Mouse (Mus musculus) liver, postnatal 0 days (tissue): ENCODE measurements around the gene Hnf1b. TPM values are rescaled to one million over a fixed set of nuclear protein-coding genes. Genes with fewer than 3 reads are reported as not detected.

ENCODE experiments used
- ATAC-seq: fragments of 200-750 bp; cut with Nextera tagmentation; 2 replicates; pipeline ENCODE4 v1.8.0; 2017; ENCODE audit warnings: mild to moderate bottlenecking, moderate library complexity
- DNase-seq: peaks from one replicate; pipeline ENCODE4 v3.0.0-alpha.2; 2016
- H3K27ac ChIP-seq: fragments of 300-500 bp; sonication (generic); 2 replicates; pipeline ENCODE4 v1.5.1; 2014; ENCODE audit warnings: antibody characterized with exemption, moderate library complexity, mild to moderate bottlenecking, low read depth
- H3K27me3 ChIP-seq: fragments of 300-500 bp; sonication (generic); 2 replicates; pipeline ENCODE4 v1.6.1; 2014; ENCODE audit warnings: low read length, control low read depth, mixed read lengths; ENCODE audit not compliant: insufficient read depth
- H3K36me3 ChIP-seq: fragments of 300-500 bp; sonication (generic); replicated peaks from 2 replicates; pipeline ENCODE4 v1.6.1; 2014; ENCODE audit warnings: mild to moderate bottlenecking, control low read depth, low read length, moderate library complexity, mixed read lengths; ENCODE audit not compliant: insufficient read depth
- H3K4me1 ChIP-seq: fragments of 300-500 bp; sonication (generic); 2 replicates; pipeline ENCODE4 v1.6.1; 2014; ENCODE audit warnings: antibody characterized with exemption, mild to moderate bottlenecking, control low read depth; ENCODE audit not compliant: insufficient read depth
- H3K4me2 ChIP-seq: fragments of 300-500 bp; sonication (generic); 2 replicates; pipeline ENCODE4 v1.6.1; 2014; ENCODE audit warnings: low read depth, mild to moderate bottlenecking, low read length, moderate library complexity, mixed read lengths
- H3K4me3 ChIP-seq: fragments of 300-500 bp; sonication (generic); 2 replicates; pipeline ENCODE4 v1.5.1; 2014; ENCODE audit warnings: low read depth, low read length
- H3K9ac ChIP-seq: fragments of 300-500 bp; sonication (generic); replicated peaks from 2 replicates; pipeline ENCODE4 v1.6.1; 2014; ENCODE audit warnings: mild to moderate bottlenecking, moderate library complexity
- H3K9me3 ChIP-seq: fragments of 300-500 bp; sonication (generic); 2 replicates; pipeline ENCODE4 v1.6.1; 2016; ENCODE audit warnings: mild to moderate bottlenecking, control low read depth, low read length, mixed read lengths
- CTCF ChIP-seq: sonication (generic); IDR thresholded peaks from 2 replicates; pipeline ENCODE4 v1.5.1; 2016; ENCODE audit warnings: antibody characterized with exemption, low read depth
- EP300 ChIP-seq: IDR thresholded peaks from 2 replicates; pipeline ENCODE4 v1.6.1; 2016; ENCODE audit warnings: antibody characterized with exemption, low read depth, mild to moderate bottlenecking
- whole genome bisulfite sequencing: fragments of 180-500 bp; shearing (Covaris S2); extraction: QIAGEN DNeasy Blood & Tissue Kit; methylation state at CpG from one replicate; pipeline ENCODE4 v1.1.7; 2014; ENCODE audit not compliant: insufficient replicate concordance; 5-methylcytosine and 5-hydroxymethylcytosine counted together
- polyA plus RNA-seq: library from polyadenylated mRNA; unstranded; fragments of >200 nt; fragmentation: Nextera tagmentation; extraction: Ambion mirVana; gene quantifications from 2 replicates; pipeline ENCODE4 v1.2.1, GENCODE M21; 2015

Gene Hnf1b
- polyA plus RNA-seq, 1 experiment from 2014 or later: 4.9 TPM

DNA sequence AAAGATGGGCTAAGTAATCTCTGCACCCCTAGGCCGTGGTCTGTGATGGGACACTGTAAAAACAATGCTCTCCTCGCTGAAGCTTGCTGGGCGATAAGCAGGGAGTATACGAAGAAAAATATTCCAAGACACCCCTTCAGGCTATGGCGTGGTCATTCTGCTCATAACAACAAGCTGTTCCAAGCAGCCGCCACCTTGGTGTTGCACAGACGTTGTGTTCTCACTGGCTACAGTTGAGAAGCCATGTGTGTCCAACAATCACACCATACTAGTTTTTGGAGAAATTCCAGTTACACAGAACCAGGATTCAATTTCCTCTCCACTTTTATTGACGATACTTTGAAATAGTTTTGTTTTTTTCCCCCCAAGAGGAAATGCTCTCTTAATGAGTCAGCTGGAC lies 88.7 kb downstream of the Hnf1b start:
- no peaks in the 10 kb centered on the region for H3K9me3 ChIP-seq
- H3K27ac ChIP-seq: no peak overlapping the region
- H3K4me3 ChIP-seq: no peak overlapping the region
- H3K27me3 ChIP-seq: no peaks in the 10 kb centered on the region
- no peak for ATAC-seq
- no peak overlapping the region for H3K4me2 ChIP-seq
- peaks cover 12% of the 10 kb centered on the region for H3K4me1 ChIP-seq
- TF ChIP-seq EP300 (no peak), CTCF (no peak)
- peaks cover 3% of the 10 kb centered on the region; the same call in 1 of the 2 replicates for H3K36me3 ChIP-seq
- WGBS: 71% methylated on average over 8 of the region's 8 CpGs
- no peak for DNase-seq
- no peak overlapping the region for H3K9ac ChIP-seq

DNA sequence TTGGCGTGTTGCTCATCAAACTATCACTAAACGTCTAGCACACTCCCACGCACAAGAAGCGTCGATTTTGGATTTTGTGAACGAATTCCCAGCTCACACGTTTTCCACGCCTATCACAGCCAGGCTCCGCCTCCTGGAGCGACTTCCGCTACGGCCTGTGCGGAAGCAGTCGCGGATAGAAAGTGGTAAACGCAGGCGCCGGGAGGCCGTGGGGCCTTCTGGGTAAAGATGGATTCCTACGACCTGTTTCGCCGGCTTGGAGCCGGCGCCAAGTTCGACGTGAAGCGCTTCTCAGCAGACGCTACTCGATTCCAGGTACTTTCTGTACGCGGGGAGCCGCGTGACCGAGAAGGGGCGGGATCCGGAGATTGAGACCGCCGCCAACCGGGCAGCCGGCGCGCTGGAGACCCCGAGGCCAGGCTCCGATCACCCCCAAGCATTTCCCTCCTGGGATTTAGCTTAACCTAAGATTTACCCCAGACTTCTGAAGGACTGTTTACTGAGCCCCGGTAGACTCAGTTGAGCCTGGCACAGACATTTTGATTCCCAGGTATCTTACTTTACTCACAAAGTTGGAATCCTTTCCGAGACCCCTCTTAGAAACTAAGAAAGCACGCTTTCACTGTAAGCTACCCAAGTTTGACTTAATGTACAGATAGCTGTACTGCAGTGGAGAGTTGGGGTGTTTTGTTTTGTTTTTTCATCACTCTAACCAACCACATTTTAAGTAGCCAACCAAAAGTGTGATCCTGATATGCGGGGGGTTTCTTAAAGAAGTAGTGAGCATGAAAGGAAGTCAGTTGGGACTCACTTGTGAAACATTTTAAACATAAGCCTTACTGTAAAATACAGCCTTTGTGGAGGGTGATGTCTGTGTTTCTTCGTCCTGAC lies 92.3 kb downstream of the Hnf1b start, which contains the start of gene Ddx52:
Gene Ddx52, plus strand, starts transcription at position 113 of the 891 bp plus-strand sequence.
- Histone ChIP-seq H3K27me3 (no peaks in the 10 kb centered on the region), H3K36me3 (peaks cover 29% of the 10 kb centered on the region), H3K4me3 (peak within 1 kb of the TSS; percentile 90), H3K27ac (peak within 1 kb of the TSS; percentile 86), H3K9ac (peak within 1 kb of the TSS; percentile 90), H3K4me1 (peaks cover 9% of the 10 kb centered on the region), H3K9me3 (no peaks in the 10 kb centered on the region), H3K4me2 (peak within 1 kb of the TSS; percentile 82)
- ATAC-seq (peak; percentile 99), DNase-seq (peak; percentile 91)
- 1% methylated on average over 49 of the region's 49 CpGs for WGBS
- TF ChIP-seq CTCF (no peak), EP300 (no peak)

Other genes with a start within 250 kb of the Hnf1b start
- gene Rpl9-ps1, start 204.4 kb upstream of the Hnf1b start, polyA plus RNA-seq: not detected in 2 replicates
- gene Ccl3, start 200.7 kb upstream of the Hnf1b start, polyA plus RNA-seq: 1.3 TPM in 2 replicates
- gene Ccl4, start 187.5 kb upstream of the Hnf1b start, polyA plus RNA-seq: 1.6 and 1.8 TPM in 2 replicates
- gene Wfdc17, start 146.1 kb upstream of the Hnf1b start, polyA plus RNA-seq: 42.1 and 42.6 TPM in 2 replicates
- 0.38 and 0.76 TPM in 2 replicates for gene Wfdc18, start 141.0 kb upstream of the Hnf1b start, polyA plus RNA-seq
- 108 and 117 TPM in 2 replicates for gene Wfdc21, start 103.1 kb upstream of the Hnf1b start, polyA plus RNA-seq
- gene Heatr6, start 96.4 kb upstream of the Hnf1b start, polyA plus RNA-seq: 5.6 and 6.0 TPM in 2 replicates
- gene Ddx52, start 92.0 kb downstream of the Hnf1b start, polyA plus RNA-seq: 11.3 and 12.5 TPM in 2 replicates
- gene Synrg, start 114.4 kb downstream of the Hnf1b start, polyA plus RNA-seq: 2.9 and 3.5 TPM in 2 replicates
- gene Dusp14, start 219.2 kb downstream of the Hnf1b start, polyA plus RNA-seq: 1.7 and 1.8 TPM in 2 replicates